Mouse (Mus musculus): ENCODE measurements around the gene Shq1. TPM values are rescaled to one million over a fixed set of nuclear protein-coding genes. Genes with fewer than 3 reads are reported as not detected.
A peak's percentile ranks its signal among the peaks of the same experiment; 100 is the strongest.

Gene Shq1
- total RNA-seq, 2 experiments from 2014 or later, result 5.8 to 6.7 TPM

GRCm38 (mm10) chr6:100562719-100563551, 108.0 kb downstream of the Shq1 start:
- peak; percentile 59 to 68 for DNase-seq (ENCODE audit: extremely low spot score in 1 of 2, low spot score in 2 of 2)
- intact Hi-C loops (cut with DNase I), result loop anchor here (2.0 kb wide), 1 partner anchor 276 kb away; the partner anchor contains the start of gene Rybp
- peak overlapping the region; percentile 60 for H3K4me3 ChIP-seq
- peak overlapping the region; percentile 83 for H3K27ac ChIP-seq
- no peak for TF ChIP-seq CTCF (IDR thresholded peaks at IDR 0.05)

GRCm38 (mm10) chr6:100558057-100558456, 112.9 kb downstream of the Shq1 start:
- peak; percentile 74 to 82 for DNase-seq (ENCODE audit: extremely low spot score in 1 of 2, low spot score in 2 of 2)
- no peak overlapping the region for H3K4me3 ChIP-seq
- TF ChIP-seq CTCF (IDR thresholded peaks at IDR 0.05), result no peak
- peak overlapping the region; percentile 40; the same call in 1 of the 2 replicates for H3K27ac ChIP-seq
- intact Hi-C loops (cut with DNase I), result loop anchor here (1.0 to 10.0 kb wide), 5 partner anchors 126 to 383 kb away; partner anchors contain the start of gene Rybp

DNA sequence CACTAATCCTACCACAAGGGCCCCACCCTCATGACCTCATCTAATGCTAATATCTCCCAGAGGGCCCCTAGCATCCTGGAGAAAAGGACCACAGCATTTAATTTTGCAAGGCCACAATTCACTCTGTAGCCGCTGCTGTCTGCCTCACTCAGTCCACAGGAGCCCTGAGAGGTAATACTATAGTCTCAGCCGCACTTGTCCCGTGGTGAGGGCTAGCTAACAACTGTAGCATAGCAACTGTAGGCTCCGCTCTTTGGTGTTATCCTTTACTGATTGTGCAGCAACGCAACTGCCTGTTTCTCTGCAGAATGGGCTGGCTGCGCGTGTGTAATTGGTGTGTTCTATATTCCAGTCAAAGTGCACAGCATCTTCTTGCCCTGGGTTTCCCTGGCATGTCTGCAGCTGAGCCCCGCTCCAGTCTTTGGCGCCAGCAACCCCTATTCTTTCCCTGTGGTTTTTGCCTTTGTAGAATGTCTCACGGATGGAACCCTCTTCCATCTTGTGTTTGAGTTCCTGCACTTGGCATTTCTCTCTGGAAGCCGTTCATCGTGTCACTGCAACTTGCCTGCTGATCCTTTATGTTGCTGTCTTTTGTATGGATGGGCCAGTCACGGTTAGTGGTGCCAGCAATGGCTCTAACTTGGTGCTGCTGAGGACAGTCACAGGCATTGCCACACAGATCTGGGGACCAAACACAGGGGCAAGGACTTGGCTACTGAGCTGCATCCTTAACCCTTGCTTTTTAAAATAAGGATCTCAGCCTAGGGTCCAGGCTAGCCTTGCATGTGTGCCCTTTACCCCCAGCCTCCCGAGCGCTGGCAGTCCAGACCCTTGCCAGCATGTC, 128.6 kb downstream of the Shq1 start:
- intact Hi-C loops (cut with DNase I), result no loop called here
- no peak for TF ChIP-seq CTCF (IDR thresholded peaks at IDR 0.05)
- DNase-seq (ENCODE audit: extremely low spot score in 1 of 2, low spot score in 2 of 2), result no peak
- Histone ChIP-seq H3K27ac (no peak overlapping the region), H3K4me3 (no peak overlapping the region)

DNA sequence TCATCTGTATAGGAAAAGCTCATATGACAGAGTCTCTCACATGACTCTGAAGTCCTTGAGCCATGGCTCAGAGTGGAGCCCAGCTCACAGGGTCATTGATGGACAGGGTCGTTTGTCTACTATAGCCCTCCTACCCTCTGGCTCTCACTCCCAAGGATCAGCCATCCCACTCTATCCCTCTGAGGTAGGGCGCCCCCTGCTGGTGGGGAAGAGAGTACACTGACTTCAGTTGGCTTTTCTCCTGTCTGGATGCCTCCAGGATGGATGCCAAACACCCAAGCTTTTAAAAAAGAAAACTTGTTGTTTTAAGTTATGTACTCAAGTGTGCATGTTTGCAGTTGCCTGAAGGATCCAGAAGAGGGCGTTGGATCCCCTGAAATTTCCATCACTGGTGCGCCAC, 131.3 kb downstream of the Shq1 start:
- intact Hi-C loops (cut with DNase I), result no loop called here
- no peak for DNase-seq (ENCODE audit: extremely low spot score in 1 of 2, low spot score in 2 of 2)
- H3K4me3 ChIP-seq, result no peak overlapping the region
- no peak overlapping the region for H3K27ac ChIP-seq
- peak; percentile 52 for TF ChIP-seq CTCF (IDR thresholded peaks at IDR 0.05)

DNA sequence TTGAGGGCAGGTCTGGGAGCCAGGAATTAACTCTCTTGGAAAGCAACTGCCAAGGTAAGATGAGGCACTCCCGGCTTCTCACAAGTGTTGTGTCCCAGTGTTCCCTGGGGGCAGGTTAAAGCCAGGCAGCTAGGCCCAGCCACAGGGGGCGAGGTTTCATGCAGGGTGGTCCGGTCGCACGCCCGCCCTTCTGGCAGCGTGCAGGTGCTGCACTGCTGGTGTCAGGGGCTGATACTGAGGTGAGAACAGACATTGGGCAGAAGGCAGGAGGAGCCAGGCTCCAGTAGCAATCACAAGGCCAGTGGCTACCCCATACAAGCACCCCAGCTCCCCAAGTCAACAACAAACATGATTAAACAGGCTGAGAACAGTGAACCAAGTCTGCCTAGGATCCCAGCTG, 132.4 kb downstream of the Shq1 start:
- no peak for TF ChIP-seq CTCF (IDR thresholded peaks at IDR 0.05)
- intact Hi-C loops (cut with DNase I), result no loop called here
- Histone ChIP-seq H3K4me3 (no peak overlapping the region), H3K27ac (no peak overlapping the region)
- DNase-seq (ENCODE audit: extremely low spot score in 1 of 2, low spot score in 2 of 2), result no peak

GRCm38 (mm10) chr6:100537987-100538386, 133.0 kb downstream of the Shq1 start:
- TF ChIP-seq CTCF (IDR thresholded peaks at IDR 0.05), result no peak
- H3K4me3 ChIP-seq, result no peak overlapping the region
- H3K27ac ChIP-seq, result no peak overlapping the region
- DNase-seq (ENCODE audit: extremely low spot score in 1 of 2, low spot score in 2 of 2), result no peak
- intact Hi-C loops (cut with DNase I), result no loop called here

DNA sequence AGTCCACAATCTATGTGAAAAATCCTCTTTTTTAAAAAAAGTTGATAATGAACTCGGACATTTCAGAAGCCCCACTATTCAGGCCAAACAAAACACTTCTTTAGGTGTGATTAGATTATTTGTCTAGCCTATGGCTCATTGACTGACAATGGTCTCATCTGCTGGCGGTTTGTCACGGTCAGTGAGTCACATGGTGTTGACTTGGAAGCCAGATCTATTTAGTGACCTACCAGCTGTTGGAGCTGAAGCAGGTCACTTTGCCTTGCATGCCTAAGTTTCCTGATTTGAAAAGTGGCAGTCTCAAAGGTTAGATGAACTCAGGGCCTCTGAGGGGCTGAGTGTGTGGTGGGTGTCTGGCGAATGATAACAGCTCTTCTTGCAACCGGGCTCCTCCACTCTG, 133.9 kb downstream of the Shq1 start:
- no peak for DNase-seq (ENCODE audit: extremely low spot score in 1 of 2, low spot score in 2 of 2)
- Histone ChIP-seq H3K4me3 (no peak overlapping the region), H3K27ac (no peak overlapping the region)
- intact Hi-C loops (cut with DNase I), result no loop called here
- no peak for TF ChIP-seq CTCF (IDR thresholded peaks at IDR 0.05)

DNA sequence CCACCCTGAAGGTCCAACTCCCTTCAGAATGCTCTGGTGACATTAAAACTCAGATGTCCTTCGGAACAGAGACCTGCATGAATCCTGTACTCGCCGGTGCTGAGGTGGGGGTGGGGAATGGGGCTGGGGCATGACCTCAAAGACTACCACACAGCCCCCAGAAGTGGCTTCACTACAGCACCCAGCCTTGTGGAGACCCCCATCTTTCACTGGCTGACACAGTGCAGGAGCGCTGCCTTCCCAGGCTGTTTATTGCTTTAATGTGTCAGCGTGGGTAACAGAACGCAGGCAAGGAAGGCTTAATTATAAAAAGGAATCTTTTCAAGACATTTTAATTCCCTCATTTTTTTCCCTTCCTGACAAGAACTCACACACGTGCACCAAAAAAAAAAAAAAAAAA, 137.6 kb downstream of the Shq1 start:
- DNase-seq (ENCODE audit: extremely low spot score in 1 of 2, low spot score in 2 of 2), result no peak
- Histone ChIP-seq H3K27ac (no peak overlapping the region), H3K4me3 (no peak overlapping the region)
- intact Hi-C loops (cut with DNase I), result no loop called here
- TF ChIP-seq CTCF (IDR thresholded peaks at IDR 0.05), result no peak

DNA sequence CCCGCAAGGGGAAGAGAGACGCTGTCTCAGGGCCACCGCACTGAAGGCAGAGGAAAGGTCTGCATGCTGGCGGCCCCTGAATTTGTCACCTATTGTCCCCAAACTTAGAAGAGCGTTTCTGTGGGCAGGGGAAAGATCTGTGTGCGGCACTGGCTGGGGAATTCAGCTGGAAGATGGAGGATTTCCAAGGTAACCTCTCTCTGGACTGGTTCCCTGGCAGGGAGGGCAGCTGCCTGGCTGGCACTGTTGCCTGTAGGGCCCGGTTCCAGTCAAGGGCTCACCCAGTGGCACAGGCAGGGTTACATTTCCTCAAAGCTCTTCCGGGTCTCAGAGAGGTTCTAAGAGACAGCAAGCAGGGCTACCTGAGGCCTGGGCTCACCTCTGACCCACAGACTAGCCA, 138.6 kb downstream of the Shq1 start:
- Histone ChIP-seq H3K27ac (no peak overlapping the region), H3K4me3 (no peak overlapping the region)
- DNase-seq (ENCODE audit: extremely low spot score in 1 of 2, low spot score in 2 of 2), result no peak
- TF ChIP-seq CTCF (IDR thresholded peaks at IDR 0.05), result no peak
- intact Hi-C loops (cut with DNase I), result no loop called here

GRCm38 (mm10) chr6:100529673-100530072, 141.3 kb downstream of the Shq1 start:
- intact Hi-C loops (cut with DNase I), result loop anchor here (5.0 kb wide), 1 partner anchor 727 kb away; no protein-coding TSS in a partner anchor
- Histone ChIP-seq H3K4me3 (no peak overlapping the region), H3K27ac (no peak overlapping the region)
- no peak for DNase-seq (ENCODE audit: extremely low spot score in 1 of 2, low spot score in 2 of 2)
- no peak for TF ChIP-seq CTCF (IDR thresholded peaks at IDR 0.05)

DNA sequence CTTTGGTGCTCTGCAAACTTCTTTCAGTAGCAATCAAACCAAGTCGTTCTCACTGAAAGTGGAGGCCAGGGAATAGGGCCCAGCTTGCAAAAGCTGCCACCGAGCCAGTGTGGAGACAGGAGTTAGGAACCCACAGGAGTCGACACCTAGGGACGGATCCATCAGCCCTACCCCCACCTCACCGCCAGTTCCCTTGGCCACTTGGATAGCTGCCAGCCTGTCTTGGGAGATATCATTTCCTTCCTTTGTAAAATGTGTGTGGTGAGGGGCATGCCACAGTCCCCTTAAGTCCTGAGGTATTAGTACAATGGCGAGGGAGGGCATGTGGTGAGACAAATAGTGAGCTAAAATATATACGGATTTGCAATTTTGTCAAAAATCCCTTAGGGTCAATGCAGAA, 142.4 kb downstream of the Shq1 start:
- no peak overlapping the region for H3K4me3 ChIP-seq
- no peak for TF ChIP-seq CTCF (IDR thresholded peaks at IDR 0.05)
- no peak overlapping the region for H3K27ac ChIP-seq
- intact Hi-C loops (cut with DNase I), result loop anchor here (5.0 kb wide), 1 partner anchor 726 kb away; no protein-coding TSS in a partner anchor
- no peak for DNase-seq (ENCODE audit: extremely low spot score in 1 of 2, low spot score in 2 of 2)

- no peak for DNase-seq (ENCODE audit: extremely low spot score in 1 of 2, low spot score in 2 of 2)
- intact Hi-C loops (cut with DNase I), result loop anchor here (5.0 kb wide), 1 partner anchor 726 kb away; no protein-coding TSS in a partner anchor
- Histone ChIP-seq H3K4me3 (no peak overlapping the region), H3K27ac (no peak overlapping the region)
- peak; percentile 61 for TF ChIP-seq CTCF (IDR thresholded peaks at IDR 0.05)
Observed at GRCm38 (mm10) chr6:100527972-100528371, 143.0 kb downstream of the Shq1 start.
